Mouse (Mus musculus) G1E (cell line): Measurements from ENCODE around the gene Gm11733.

Experiments used
- CTCF ChIP-seq: IDR thresholded peaks from 2 replicates; pipeline ENCODE4 v1.5.1; 2012; ENCODE audit warnings: low read depth, low read length, inconsistent platforms, mixed read lengths
- GATA1 ChIP-seq: IDR thresholded peaks from 2 replicates; pipeline ENCODE4 v1.6.1; 2012; ENCODE audit warnings: borderline replicate concordance, low read length, inconsistent platforms, mixed read lengths
- GATA2 ChIP-seq: IDR thresholded peaks from 2 replicates; pipeline ENCODE4 v1.6.1; 2012; ENCODE audit warnings: low read depth, low read length, inconsistent platforms, borderline replicate concordance
- POLR2AphosphoS5 ChIP-seq: IDR thresholded peaks from 2 replicates; pipeline ENCODE4 v1.6.1; 2012; ENCODE audit warnings: low read depth, low read length, inconsistent platforms; ENCODE audit not compliant: insufficient replicate concordance
- TAL1 ChIP-seq: conservative IDR thresholded peaks from 2 replicates; pipeline ENCODE4 v1.6.1; 2012; ENCODE audit warnings: low read depth, low read length, inconsistent platforms, mixed read lengths

GRCm38 (mm10) chr11:117497256-117498136 is 13.3 kb downstream of the Gm11733 start:
- TF ChIP-seq CTCF (no peak), POLR2AphosphoS5 (no peak), TAL1 (no peak), GATA1 (no peak), GATA2 (no peak)
